Mouse (Mus musculus) adrenal gland (tissue): ENCODE data around the gene Lman1l.

Experiments used
- intact Hi-C: fragments of 180-260 bp; cut with DNase I; formaldehyde crosslinking; loops from one replicate; pipeline ENCODE4 v1.15.1; 2025
- long read RNA-seq, 2 experiments: library from polyadenylated mRNA; unstranded; transcript quantifications; one replicate each; pipeline ENCODE4 v2.0.0; 2020; ENCODE audit warnings: borderline replicate concordance in 1 of 2; ENCODE audit not compliant: insufficient replicate concordance in 1 of 2

Lman1l gene
- long read RNA-seq, experiment 1, result 0 reads
- long read RNA-seq, experiment 2, result 0 reads

DNA sequence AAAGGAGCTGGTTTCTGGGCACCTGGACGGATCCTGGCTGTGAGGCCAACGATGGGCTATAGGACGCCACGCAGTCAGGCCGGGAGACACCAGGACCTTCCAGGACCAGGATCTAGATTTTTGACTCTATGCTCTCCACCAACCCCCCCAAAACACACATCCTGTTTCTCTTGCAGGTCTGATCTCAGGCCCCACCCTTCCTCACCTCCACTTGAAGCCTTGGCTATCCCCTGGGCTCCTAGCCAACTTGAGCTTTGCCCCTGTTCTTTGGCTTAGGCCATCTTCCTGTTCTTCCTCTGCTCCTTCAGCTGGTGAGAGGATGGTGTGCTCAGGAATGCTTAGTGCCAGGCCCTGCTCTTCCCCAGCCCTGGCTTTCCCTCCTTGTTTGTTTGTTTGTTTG lies at the start of gene Lman1l:
Lman1l (minus strand) TSS at position 101 of the 400 bp plus-strand sequence.
- intact Hi-C loops, result no loop called here

DNA sequence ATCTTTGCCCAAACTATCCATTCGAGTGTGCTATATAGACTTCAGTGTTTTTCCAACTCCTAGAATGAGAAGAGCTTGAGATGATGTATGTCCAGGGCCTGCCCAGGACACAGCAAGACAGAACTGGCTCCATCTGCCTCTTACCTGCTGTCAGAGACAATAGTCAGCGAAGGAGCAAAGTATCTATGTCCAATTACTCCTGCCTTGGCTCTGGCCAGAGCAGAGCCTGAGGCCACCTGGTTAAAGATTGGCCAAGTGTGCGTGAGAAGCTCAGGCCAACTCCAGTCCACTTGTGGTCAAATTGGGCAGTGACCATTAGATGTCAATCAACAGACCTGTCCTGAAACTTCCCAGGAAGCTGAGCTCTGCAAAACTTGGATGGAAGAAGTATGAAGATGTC lies 49.0 kb upstream of the Lman1l start:
- intact Hi-C loops, result no loop called here

DNA sequence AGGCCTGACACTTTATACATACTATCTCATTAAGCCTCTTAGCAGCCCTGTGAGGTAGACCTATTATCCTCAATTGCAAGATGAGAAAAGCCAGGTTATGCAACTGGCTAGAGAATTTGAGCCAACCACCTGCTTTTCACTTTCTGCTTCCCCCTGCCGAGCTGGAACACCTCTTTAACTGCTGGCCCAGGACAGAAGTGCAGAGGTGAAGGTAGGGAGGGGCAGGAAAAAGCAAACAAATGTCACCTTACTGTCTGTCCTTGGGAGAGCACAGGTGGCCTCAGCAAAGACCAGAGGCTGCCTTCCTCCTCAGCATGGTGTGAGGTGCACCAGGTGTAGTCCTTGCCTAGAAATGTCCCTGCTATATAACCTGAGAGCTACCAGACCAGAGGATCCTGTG lies 47.7 kb upstream of the Lman1l start:
- intact Hi-C loops, result no loop called here

DNA sequence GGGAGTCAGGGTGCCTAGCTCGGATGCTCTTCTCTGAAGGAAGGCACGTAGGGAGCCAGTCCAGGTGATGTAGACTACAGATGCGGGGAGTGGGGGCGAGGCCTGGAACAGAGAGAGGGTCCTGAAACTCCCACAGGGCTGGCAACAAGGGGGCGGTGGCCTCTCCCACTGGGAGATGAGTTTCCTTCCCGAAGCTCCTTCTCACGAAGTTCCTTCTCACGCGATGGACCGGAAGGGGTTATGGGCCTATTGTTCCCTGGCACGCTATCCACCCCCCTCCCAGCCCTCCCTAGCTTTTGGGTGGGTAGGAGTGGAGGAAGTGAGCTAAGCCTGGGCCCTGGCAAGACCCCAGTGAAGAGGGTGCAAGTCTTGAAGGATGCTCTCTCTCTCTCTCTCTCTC lies 47.2 kb upstream of the Lman1l start:
- intact Hi-C loops, result no loop called here

DNA sequence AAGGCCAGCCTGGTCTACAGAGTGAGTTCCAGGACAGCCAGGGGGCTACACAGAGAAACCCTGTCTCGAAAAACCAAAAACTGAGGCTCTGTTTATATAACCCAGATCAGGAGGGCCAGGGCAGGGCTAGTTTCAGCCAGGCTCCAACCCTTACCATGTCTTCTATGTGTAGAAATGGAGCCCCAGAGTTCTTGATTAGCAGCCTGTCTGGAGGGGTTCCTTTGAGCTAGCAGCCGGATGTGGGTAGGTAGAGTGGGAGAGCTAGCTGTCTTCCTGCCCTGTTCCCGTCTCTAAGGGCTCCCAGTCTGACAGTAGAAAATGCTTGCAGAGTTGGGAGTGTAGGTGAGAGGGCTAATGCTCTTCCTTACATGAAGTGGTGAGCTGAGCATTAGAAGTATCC lies 46.6 kb upstream of the Lman1l start:
- intact Hi-C loops, result no loop called here

DNA sequence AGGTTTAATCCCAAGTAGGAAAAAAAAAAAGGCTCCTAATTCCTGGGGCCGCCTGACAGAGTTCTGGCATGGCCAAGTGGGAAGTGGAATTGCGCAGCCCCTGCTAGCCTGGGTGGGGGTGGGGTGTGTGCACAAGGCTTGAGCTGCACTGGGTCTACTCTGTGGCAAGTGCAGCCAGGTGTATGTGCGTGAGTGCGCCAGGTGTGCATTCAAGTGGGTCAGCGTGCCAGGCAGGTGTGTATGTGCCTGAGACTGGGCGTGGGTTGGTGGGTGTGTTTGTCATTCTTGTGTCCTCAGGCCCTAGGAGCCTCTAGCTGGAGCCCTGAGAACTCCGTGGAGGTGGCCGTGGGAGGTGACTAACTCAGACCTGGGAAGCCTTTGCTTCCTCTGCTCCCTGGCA lies 46.0 kb upstream of the Lman1l start:
- intact Hi-C loops, result no loop called here

DNA sequence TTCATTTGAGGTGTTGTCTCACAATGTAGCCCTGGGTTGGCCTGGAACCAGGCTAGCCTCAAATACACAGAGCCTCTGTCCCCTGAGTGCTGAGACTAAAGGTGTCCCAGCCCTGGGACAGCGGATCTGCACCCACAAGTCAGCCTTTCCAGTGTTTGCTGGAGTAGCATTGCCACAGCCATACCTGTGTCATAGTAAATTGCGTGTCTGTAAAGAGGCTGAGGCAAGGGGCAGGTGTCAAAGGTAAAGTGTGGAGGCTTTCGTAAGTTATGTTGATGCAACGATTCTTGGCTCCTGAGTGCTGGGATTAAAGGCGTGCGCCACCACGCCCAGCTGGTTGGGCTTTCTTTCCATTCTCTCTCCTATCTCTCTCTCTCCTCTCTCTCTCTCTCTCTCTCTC lies 44.0 kb upstream of the Lman1l start:
- intact Hi-C loops, result no loop called here

DNA sequence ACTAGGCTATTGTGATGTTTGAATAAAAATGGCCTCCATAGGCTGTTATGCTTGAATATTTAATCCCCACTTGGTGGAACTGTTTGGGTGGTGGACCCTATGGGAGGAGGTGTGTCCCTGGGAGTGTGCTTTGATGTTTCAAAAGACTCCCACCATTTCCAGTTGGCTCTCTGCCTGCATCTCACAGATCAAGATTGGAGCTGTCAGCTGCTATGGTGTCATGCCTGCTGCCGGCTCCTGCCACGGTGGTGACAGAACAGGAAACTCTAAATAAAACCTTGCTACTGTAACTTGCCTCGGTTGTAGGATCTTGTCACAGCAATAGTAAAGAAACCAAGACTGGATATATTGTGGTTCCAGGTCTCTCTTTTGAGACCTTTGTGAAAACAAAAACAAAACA lies 41.0 kb upstream of the Lman1l start:
- intact Hi-C loops, result no loop called here

DNA sequence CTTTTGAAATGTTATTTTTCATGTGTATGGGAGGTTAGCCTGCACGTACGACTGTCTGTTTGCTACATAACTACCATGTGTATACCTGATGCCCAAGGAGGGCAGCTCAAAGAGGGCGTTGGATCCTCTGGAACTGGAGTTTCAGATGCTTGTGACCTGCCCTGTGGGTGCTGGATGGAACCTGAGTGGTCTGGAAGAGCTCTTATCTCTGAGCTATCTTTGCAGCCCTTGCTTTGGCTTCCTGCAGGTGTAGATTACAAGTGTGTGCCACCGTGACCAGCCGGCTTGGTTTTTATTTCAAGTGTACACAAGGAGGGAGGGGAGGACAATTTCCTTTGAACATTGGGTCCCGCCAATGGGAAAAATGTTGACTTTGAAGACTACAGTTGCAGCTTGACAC lies 39.9 kb upstream of the Lman1l start:
- intact Hi-C loops, result loop anchor here (1.0 kb wide), 1 partner anchor 84 kb away; no protein-coding TSS in a partner anchor

DNA sequence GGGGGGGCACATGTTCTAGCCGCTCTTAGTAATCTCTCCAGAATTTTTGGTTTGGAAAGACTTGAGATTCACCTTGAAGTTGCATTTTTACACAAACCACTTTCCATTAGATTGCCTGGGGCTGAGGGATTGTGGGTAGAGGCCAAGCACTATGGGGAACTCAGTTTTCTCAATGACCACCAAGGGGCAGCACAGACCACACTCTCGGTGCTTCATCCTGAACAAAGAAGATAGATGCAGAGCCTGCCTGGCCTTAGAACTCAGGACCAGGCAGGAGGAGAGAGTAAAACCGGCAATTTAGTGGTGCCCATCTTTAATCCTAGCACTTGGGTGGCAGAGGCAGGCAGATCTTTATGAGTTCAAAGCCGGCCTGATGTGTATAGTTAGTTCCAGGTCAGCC lies 39.2 kb upstream of the Lman1l start:
- intact Hi-C loops, result loop anchor here (1.0 to 5.0 kb wide), 2 partner anchors 85 to 137 kb away; partner anchors contain the start of gene Cox5a

DNA sequence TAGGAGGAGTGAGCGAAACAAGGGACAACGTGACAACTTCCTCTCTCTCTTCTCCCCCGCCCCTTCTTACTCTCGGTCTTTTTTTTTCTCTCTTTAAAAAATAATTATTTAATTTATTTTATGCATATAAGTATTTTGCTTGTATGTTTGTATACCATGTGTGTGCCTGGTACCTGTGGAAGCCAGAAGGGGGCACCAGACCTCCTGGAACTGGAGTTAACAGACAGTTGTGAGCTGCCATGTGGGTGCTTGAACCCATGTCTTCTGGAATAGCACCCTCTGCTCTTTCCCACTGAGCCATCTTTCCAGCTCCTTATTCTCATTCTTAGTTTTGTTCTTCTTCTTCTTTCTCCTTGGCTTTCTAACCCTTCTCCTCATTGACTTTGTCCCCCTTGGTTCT lies 38.4 kb upstream of the Lman1l start:
- intact Hi-C loops, result loop anchor here (5.0 kb wide), 1 partner anchor 137 kb away; the partner anchor contains the start of gene Cox5a

DNA sequence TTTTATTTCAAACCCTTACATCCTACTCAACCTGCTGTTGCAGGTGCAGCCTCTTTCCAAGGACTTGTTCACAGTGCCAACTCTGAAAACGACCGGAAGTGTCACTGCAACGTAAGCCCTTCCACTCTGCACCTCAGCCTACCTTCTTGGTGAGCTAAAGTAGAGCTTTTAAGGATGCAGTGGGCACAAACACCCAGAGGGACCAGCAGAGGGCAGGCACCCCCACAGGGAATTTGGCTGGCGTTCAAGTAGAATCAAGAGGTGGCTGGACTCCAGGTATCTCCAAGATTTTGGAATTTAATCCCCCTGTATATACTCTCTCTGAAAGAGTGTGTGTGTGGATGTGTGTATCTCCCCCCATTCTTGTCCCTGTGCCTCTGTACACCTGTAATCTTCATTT lies 37.3 kb upstream of the Lman1l start:
- intact Hi-C loops, result loop anchor here (5.0 kb wide), 1 partner anchor 136 kb away; the partner anchor contains the start of gene Cox5a

DNA sequence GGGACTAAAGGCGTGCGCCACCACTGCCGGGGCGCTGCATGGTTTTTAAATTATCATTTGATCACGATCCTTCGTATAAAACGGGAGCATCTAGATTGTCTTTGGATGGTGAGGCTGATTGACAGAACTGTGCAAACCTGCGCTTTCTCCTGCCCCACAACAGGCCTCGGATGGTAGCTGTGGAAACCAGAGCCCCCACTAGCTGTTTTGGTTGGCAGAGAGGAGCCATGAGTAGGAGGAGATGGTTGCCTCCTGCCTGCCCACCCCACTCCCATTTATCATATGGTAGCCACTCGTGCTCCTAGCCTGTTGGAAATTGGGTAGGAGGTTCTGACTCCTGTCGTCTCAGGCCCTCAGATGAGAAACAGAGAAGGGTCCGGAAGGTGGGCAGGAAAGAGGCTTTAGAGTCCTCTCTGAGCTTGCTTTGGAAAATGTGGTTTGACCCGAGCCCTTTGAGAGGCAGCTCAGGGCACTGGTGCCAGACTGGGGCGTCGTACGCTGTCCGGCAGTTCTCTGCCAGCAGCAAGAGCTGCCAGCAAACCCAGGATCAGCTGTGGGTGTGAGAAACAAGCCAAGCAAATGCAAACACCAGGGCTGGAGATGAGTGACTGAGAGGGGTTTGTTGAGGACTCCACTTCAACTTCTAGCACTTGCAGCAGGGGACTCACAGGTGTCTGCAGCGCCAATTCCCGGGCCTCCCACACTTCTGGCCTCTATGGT lies 36.2 kb upstream of the Lman1l start:
- intact Hi-C loops, result loop anchor here (5.0 kb wide), 1 partner anchor 134 kb away; the partner anchor contains the start of gene Cox5a

DNA sequence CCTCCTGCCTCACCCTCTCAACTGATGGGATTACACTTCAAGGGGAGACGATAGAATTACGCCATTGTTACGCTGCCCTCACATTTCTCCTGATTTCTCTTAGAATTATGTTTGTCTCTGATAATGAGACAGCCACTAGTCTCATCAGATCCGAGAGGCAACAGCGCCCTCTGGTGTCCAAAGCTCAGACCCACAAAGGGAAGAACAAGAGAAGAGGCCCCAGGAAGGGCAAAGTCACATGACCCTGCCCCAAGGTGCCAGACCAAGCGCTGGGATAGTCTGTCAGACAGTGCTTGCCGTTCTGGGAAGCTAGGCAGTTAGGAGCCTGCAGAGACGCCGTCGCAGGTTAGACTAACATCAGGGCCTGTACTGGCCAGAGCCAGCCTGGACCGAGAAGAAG lies 35.2 kb upstream of the Lman1l start:
- intact Hi-C loops, result loop anchor here (1.0 to 5.0 kb wide), 2 partner anchors 26 to 133 kb away; partner anchors contain the start of gene Cox5a

DNA sequence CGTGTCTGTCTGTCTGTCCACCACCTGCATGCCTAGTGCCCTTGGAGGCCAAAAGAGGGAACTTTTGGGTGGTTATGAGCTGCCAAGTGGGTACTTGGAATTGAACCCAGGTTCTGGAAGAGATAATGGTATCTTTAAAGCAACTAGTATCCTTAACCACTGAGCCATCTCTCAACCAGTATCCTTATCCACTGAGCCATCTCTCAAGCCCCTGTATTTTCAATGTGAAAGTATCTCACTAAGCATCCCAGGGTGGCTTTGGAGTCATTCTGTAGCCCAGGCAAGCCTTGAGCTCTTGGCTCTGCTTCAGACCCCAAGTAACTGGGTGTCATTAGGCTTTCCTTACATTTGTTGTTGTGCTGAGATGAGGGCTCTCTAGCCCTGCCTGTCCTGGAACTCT lies 34.4 kb upstream of the Lman1l start:
- intact Hi-C loops, result loop anchor here (1.0 to 5.0 kb wide), 4 partner anchors 26 to 133 kb away; partner anchors contain the start of genes Cox5a and Fam219b

DNA sequence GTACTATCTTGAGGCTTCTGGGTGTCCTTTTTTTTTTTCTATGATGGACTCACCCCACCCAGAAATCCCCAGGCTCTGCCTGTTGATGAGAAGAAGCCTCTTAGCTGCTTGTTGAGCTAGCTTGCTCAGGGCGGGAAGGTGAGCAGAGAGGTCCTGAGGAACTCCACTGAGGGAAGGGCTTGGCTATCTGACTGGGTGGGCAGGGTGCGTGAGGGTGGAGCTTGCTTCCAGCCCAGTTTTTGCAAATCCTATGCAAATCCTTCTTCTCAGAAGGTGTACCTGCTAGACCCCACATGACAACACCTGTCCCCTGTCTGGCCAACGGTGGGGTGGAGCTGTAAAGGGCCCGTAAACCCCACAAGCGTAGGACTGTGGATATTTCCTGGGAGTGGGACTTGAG lies 32.7 kb upstream of the Lman1l start, which contains the start of gene Csk:
Csk (minus strand) TSS at position 349 of the 400 bp plus-strand sequence.
- intact Hi-C loops, result loop anchor here (5.0 kb wide), 2 partner anchors 36 to 116 kb away; partner anchors contain the start of gene Fam219b

DNA sequence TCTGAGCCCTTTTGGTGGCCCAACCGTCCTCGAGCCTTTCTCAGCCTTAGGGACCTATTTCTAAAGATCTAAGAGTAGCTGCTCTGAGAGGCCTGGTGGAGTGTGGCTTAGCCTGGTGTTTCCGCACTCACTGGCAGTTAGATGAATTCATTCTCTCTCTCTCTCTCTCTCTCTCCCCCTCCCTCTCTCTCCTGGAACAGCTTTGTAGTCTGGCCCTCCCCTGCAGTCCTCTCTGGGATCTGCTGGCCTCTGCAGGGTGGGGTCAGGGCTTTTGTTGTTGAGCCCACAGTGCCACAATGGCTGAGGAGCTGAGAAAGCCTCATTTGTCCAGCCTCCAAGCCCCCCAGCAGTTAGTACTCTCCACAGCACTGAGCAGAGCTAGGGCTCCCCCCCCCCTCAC lies 32.3 kb upstream of the Lman1l start:
- intact Hi-C loops, result loop anchor here (5.0 kb wide), 2 partner anchors 36 to 116 kb away; partner anchors contain the start of gene Fam219b

DNA sequence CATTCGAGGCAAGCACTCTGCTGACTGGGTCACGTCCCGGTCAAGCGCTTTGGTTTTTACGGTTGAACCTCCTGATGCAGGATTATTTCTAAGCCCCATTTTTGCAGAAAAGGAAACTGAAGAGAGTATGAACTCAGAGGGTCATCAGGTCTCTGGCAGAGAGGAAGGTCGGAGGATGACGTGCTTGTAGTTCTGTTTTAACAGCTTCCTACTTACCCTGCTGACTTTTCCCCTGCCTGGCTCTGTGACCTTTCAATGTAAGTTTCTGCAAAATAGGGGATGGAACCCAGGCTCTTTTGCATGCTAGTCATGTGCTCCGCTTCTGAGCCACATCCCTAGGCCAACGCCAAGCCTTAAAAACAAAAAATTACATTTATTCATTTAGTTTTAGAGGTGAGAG lies 31.8 kb upstream of the Lman1l start:
- intact Hi-C loops, result loop anchor here (5.0 kb wide), 2 partner anchors 35 to 115 kb away; partner anchors contain the start of gene Fam219b

DNA sequence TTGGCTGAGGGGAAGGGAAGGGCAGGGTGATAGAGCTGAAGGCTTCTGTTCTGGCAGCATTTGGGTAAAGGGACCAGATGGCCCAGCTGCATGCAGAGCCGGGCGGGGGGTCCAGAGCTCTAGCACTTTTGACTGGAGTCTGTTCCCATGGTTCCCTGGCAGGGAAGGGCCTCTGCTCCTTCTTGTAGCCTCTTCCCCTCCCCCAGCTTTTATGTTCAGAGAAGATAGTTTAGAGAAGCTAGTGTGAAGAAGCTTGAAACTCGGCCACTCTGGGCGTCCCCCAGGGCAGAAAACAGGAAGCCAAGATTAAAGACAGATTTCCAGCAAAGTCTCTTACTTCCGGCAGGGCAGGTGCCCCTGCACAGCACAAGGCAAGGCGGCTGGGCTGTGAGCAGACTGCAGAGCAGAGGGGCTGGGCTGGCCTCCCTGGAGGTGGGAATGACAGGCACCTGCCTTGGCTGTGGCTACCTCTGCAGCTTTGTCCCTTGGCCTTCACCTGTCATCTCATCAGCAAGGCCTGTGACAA lies 30.3 kb upstream of the Lman1l start:
- intact Hi-C loops, result loop anchor here (5.0 kb wide), 2 partner anchors 34 to 114 kb away; partner anchors contain the start of gene Fam219b

DNA sequence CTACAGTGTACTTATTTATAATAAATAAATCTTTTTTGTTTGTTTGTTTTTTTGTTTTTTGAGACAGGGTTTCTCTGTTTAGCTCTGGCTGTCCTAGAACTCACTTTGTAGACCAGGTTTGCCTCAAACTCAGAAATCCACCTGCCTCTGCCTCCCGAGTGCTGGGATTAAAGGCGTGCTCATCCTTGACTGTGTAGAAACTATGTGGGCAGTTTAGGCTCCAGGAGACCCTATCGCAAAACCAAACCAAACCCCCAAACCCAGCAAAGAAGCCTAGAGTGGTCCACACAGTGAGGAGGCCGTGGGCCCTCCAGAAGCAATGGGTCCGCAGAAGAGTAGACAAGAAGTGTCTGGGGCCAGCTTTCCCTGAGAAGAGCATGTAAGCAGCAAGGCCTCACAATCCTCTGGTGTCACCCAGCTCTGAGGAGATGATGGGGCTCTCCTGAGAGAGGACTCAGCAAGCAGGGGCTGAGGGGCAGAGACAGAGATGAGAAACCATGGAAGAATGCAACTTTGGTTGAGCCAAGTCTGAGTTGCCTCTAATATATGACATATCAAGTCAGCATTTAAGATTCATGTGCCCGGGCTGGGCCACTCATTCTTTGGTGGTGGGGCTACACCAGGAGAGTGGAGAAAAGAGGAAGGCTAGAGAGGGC lies 29.7 kb upstream of the Lman1l start:
- intact Hi-C loops, result loop anchor here (5.0 kb wide), 2 partner anchors 33 to 113 kb away; partner anchors contain the start of gene Fam219b

DNA sequence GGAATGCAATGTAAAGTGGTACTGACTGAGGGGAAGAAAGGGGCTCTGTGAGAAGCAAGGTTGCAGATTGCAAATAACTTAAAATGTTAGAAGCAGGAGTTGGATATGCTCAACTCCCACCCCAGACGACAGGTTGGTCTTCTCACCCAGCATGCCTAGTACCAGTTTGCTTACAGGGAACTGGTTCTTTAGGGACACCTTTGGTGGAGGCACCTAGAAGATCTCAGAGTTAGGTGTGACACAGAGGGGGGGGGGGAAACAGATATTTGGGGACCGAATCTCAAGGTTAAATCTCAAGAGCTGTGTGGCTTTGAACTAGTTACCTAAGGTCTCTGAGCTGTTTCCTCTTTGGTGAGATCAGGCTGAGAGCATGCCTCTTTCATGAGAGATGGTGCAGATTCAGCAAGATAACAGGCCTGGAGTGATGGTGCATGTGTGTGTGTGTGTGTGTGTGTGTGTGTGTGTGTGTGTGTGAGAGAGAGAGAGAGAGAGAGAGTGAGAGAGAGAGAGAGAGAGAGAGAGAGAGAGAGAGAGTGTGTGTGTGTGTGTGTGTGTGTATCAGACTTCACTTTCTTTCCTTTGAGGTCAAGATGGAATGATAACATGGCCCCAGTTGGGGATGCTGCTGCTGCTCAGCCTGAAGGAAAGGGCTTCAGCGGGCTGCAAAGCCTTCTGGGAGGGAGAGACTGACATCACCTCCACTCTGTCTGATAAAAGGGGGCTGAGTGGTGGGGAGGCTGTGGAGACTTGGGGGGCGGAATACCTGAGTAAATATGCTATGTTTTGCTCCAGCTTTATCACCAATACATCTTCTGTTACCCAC lies 26.9 kb upstream of the Lman1l start:
- intact Hi-C loops, result no loop called here
